Mouse (Mus musculus) C2C12 (cell line): ENCODE measurements around the gene Snx6. TPM values are rescaled to one million over a fixed set of nuclear protein-coding genes. Genes with fewer than 3 reads are reported as not detected.

ENCODE experiments used
- H3K27me3 ChIP-seq: one replicate; pipeline ENCODE4 v1.6.1; 2011; ENCODE audit not compliant: control insufficient read depth, insufficient read depth, insufficient read length
- H3K36me3 ChIP-seq: one replicate; pipeline ENCODE4 v1.6.1; 2011; ENCODE audit not compliant: control insufficient read depth, insufficient read depth
- H3K4me3 ChIP-seq: one replicate; pipeline ENCODE4 v1.5.1; 2011; ENCODE audit warnings: mild to moderate bottlenecking, control low read depth; ENCODE audit not compliant: poor library complexity, insufficient read depth, severe bottlenecking
- H3K79me2 ChIP-seq: one replicate; pipeline ENCODE4 v1.6.1; 2011; ENCODE audit not compliant: control insufficient read depth, insufficient read depth
- H3K79me3 ChIP-seq: one replicate; pipeline ENCODE4 v1.6.1; 2011; ENCODE audit warnings: low read depth, control low read depth
- H3ac ChIP-seq: one replicate; pipeline ENCODE3; 2011; ENCODE audit warnings: low read depth; ENCODE audit not compliant: control insufficient read depth, insufficient read length
- CEBPB ChIP-seq: IDR thresholded peaks from one replicate; pipeline ENCODE4 v1.6.1; 2011; ENCODE audit warnings: low read depth, mild to moderate bottlenecking, control low read depth, moderate library complexity
- CTCF ChIP-seq: IDR thresholded peaks from one replicate; pipeline ENCODE4 v1.5.1; 2011; ENCODE audit not compliant: control insufficient read depth, insufficient read depth, insufficient read length
- FOSL1 ChIP-seq: IDR thresholded peaks from one replicate; pipeline ENCODE4 v1.8.0; 2011; ENCODE audit warnings: mild to moderate bottlenecking, low read length; ENCODE audit not compliant: poor library complexity, insufficient read depth, severe bottlenecking
- MAX ChIP-seq: IDR thresholded peaks from one replicate; pipeline ENCODE4 v1.6.1; 2011; ENCODE audit warnings: mild to moderate bottlenecking, control low read depth
- MYOD1 ChIP-seq: IDR thresholded peaks from one replicate; pipeline ENCODE4 v1.6.1; 2011; ENCODE audit warnings: low read depth; ENCODE audit not compliant: control insufficient read depth, insufficient read length
- MYOG ChIP-seq: IDR thresholded peaks from one replicate; pipeline ENCODE4 v1.6.1; 2011; ENCODE audit not compliant: control insufficient read depth, insufficient read length; ENCODE audit errors: extremely low read depth
- USF1 ChIP-seq: IDR thresholded peaks from one replicate; pipeline ENCODE4 v1.6.1; 2011; ENCODE audit warnings: low read depth, mild to moderate bottlenecking, control low read depth, moderate library complexity
- polyA plus RNA-seq: library from polyadenylated mRNA; unstranded; fragments of >200 nt; fragmentation: generic; extraction: Trizol; gene quantifications from one replicate; pipeline ENCODE4 v1.2.1, GENCODE M21; 2012; ENCODE audit warnings: missing spikeins

The Snx6 gene
- polyA plus RNA-seq, 1 experiment: 33.6 TPM

GRCm38 (mm10) chr12:54807481-54807880 is 12.0 kb upstream of the Snx6 start:
- H3K4me3 ChIP-seq: no peak overlapping the region
- no peaks in the 10 kb centered on the region for H3K79me2 ChIP-seq
- TF ChIP-seq CEBPB (no peak), FOSL1 (no peak), MAX (no peak), MYOG (no peak), USF1 (no peak), MYOD1 (no peak), CTCF (no peak)
- H3K27me3 ChIP-seq: no peaks in the 10 kb centered on the region
- H3K36me3 ChIP-seq: no peaks in the 10 kb centered on the region
- H3K79me3 ChIP-seq: no peaks in the 10 kb centered on the region
- no peak overlapping the region for H3ac ChIP-seq

GRCm38 (mm10) chr12:54806131-54806530 is 10.6 kb upstream of the Snx6 start:
- TF ChIP-seq MAX (no peak), USF1 (no peak), MYOG (no peak), MYOD1 (no peak), CEBPB (no peak), CTCF (no peak), FOSL1 (no peak)
- no peaks in the 10 kb centered on the region for H3K79me3 ChIP-seq
- H3K36me3 ChIP-seq: no peaks in the 10 kb centered on the region
- no peak overlapping the region for H3ac ChIP-seq
- H3K4me3 ChIP-seq: no peak overlapping the region
- no peaks in the 10 kb centered on the region for H3K79me2 ChIP-seq
- H3K27me3 ChIP-seq: no peaks in the 10 kb centered on the region

GRCm38 (mm10) chr12:54805254-54806002 is 9.9 kb upstream of the Snx6 start:
- no peak overlapping the region for H3K4me3 ChIP-seq
- no peak overlapping the region for H3ac ChIP-seq
- no peak for TF ChIP-seq MAX
- no peak for TF ChIP-seq CEBPB
- no peak for TF ChIP-seq MYOG
- no peak for TF ChIP-seq USF1
- no peak for TF ChIP-seq CTCF
- TF ChIP-seq MYOD1: no peak
- no peak for TF ChIP-seq FOSL1
- no peaks in the 10 kb centered on the region for H3K36me3 ChIP-seq
- no peaks in the 10 kb centered on the region for H3K79me3 ChIP-seq
- no peaks in the 10 kb centered on the region for H3K27me3 ChIP-seq
- no peaks in the 10 kb centered on the region for H3K79me2 ChIP-seq

- H3K79me2 ChIP-seq: no peaks in the 10 kb centered on the region
- no peaks in the 10 kb centered on the region for H3K27me3 ChIP-seq
- H3ac ChIP-seq: no peak overlapping the region
- no peaks in the 10 kb centered on the region for H3K79me3 ChIP-seq
- no peak overlapping the region for H3K4me3 ChIP-seq
- no peaks in the 10 kb centered on the region for H3K36me3 ChIP-seq
- TF ChIP-seq MAX: no peak
Measured at GRCm38 (mm10) chr12:54803531-54803930, 8.0 kb upstream of the Snx6 start.

GRCm38 (mm10) chr12:54796516-54797195 is 1.2 kb upstream of the Snx6 start:
- Histone ChIP-seq H3K36me3 (no peaks in the 10 kb centered on the region), H3K27me3 (no peaks in the 10 kb centered on the region), H3K4me3 (no peak overlapping the region), H3K79me3 (peaks cover 12% of the 10 kb centered on the region), H3ac (no peak overlapping the region), H3K79me2 (peaks cover 37% of the 10 kb centered on the region)
- TF ChIP-seq MYOD1 (no peak), CTCF (no peak), CEBPB (no peak), MYOG (no peak), MAX (no peak), FOSL1 (no peak), USF1 (no peak)

- Histone ChIP-seq H3ac (no peak overlapping the region), H3K36me3 (no peaks in the 10 kb centered on the region), H3K4me3 (peak overlapping the region; percentile 97), H3K79me2 (peaks cover 46% of the 10 kb centered on the region), H3K79me3 (peaks cover 16% of the 10 kb centered on the region), H3K27me3 (no peaks in the 10 kb centered on the region)
- TF ChIP-seq MYOD1 (no peak), MAX (no peak), FOSL1 (no peak), MYOG (no peak), USF1 (no peak), CEBPB (no peak), CTCF (no peak)
Measured at GRCm38 (mm10) chr12:54794392-54794791, 1.1 kb downstream of the Snx6 start.
